Mouse (Mus musculus) testis, adult 2 months (tissue): ENCODE measurements around the gene Polr3h. TPM values are rescaled to one million over a fixed set of nuclear protein-coding genes. Genes with fewer than 3 reads are reported as not detected.

ENCODE experiments used
- H3K27ac ChIP-seq: fragments of 200-500 bp; 2 replicates; pipeline ENCODE4 v1.5.1; 2012; ENCODE audit warnings: low read depth, low read length; ENCODE audit not compliant: control insufficient read depth, insufficient read depth
- H3K27me3 ChIP-seq: fragments of 200-500 bp; 2 replicates; pipeline ENCODE4 v1.6.1; 2012; ENCODE audit warnings: mild to moderate bottlenecking, low read length, moderate library complexity; ENCODE audit not compliant: control insufficient read depth, insufficient read depth
- H3K36me3 ChIP-seq: fragments of 200-500 bp; 2 replicates; pipeline ENCODE4 v1.6.1; 2012; ENCODE audit warnings: mild to moderate bottlenecking, low read length; ENCODE audit not compliant: control insufficient read depth, insufficient read depth
- H3K4me1 ChIP-seq: fragments of 200-500 bp; 2 replicates; pipeline ENCODE4 v1.6.1; 2012; ENCODE audit warnings: low read length; ENCODE audit not compliant: control insufficient read depth, insufficient read depth
- H3K4me3 ChIP-seq: fragments of 200-500 bp; 2 replicates; pipeline ENCODE4 v1.5.1; 2012; ENCODE audit warnings: low read depth, mild to moderate bottlenecking, low read length, moderate library complexity, mixed read lengths; ENCODE audit not compliant: control insufficient read depth
- CTCF ChIP-seq: fragments of 200-500 bp; IDR thresholded peaks from 2 replicates; pipeline ENCODE4 v1.5.1; 2012; ENCODE audit warnings: low read depth, mild to moderate bottlenecking, inconsistent platforms, low read length, moderate library complexity; ENCODE audit not compliant: control insufficient read depth, insufficient read depth, insufficient replicate concordance
- POLR2A ChIP-seq: fragments of 200-500 bp; IDR thresholded peaks from 2 replicates; pipeline ENCODE4 v1.6.1; 2012; ENCODE audit warnings: low read depth, mild to moderate bottlenecking, inconsistent platforms, low read length, moderate library complexity; ENCODE audit not compliant: control insufficient read depth
- polyA plus RNA-seq: library from polyadenylated mRNA; depleted of rRNA; stranded (reverse); fragments of >200 nt; gene quantifications from 2 replicates; pipeline ENCODE4 v1.2.3, GENCODE M21; 2012

Polr3h gene
- polyA plus RNA-seq, 1 experiment, result 12.9 TPM

GRCm38 (mm10) chr15:81856938-81857723 lies 68.9 kb downstream of the Polr3h start:
- H3K4me3 ChIP-seq, result peak overlapping the region; percentile 93
- H3K4me1 ChIP-seq, result peaks cover 29% of the 10 kb centered on the region
- TF ChIP-seq POLR2A, result no peak
- TF ChIP-seq CTCF, result no peak
- H3K27ac ChIP-seq, result peak overlapping the region; percentile 92
- H3K36me3 ChIP-seq, result no peaks in the 10 kb centered on the region
- no peaks in the 10 kb centered on the region for H3K27me3 ChIP-seq

- H3K27ac ChIP-seq, result peak overlapping the region; percentile 56
- TF ChIP-seq POLR2A (0 out of 2 replicates have a peak, but pooled peaks have one; percentile 27), CTCF (no peak)
- peaks cover 29% of the 10 kb centered on the region for H3K4me1 ChIP-seq
- H3K4me3 ChIP-seq, result peak overlapping the region; percentile 93
- H3K36me3 ChIP-seq, result no peaks in the 10 kb centered on the region
- no peaks in the 10 kb centered on the region for H3K27me3 ChIP-seq
These were observed 69.8 kb downstream of the Polr3h start for GRCm38 (mm10) chr15:81856030-81856790.

GRCm38 (mm10) chr15:81853081-81853480 lies 73.0 kb downstream of the Polr3h start:
- TF ChIP-seq POLR2A, result no peak
- no peak for TF ChIP-seq CTCF
- Histone ChIP-seq H3K27me3 (no peaks in the 10 kb centered on the region), H3K4me1 (peaks cover 16% of the 10 kb centered on the region), H3K27ac (no peak overlapping the region), H3K4me3 (no peak overlapping the region), H3K36me3 (peaks cover 7% of the 10 kb centered on the region)

GRCm38 (mm10) chr15:81852411-81853000 lies 73.5 kb downstream of the Polr3h start:
- Histone ChIP-seq H3K4me1 (peaks cover 16% of the 10 kb centered on the region), H3K36me3 (peaks cover 7% of the 10 kb centered on the region), H3K27me3 (no peaks in the 10 kb centered on the region), H3K4me3 (no peak overlapping the region), H3K27ac (no peak overlapping the region)
- TF ChIP-seq POLR2A (no peak), CTCF (no peak)

- Histone ChIP-seq H3K27me3 (no peaks in the 10 kb centered on the region), H3K4me3 (no peak overlapping the region), H3K27ac (no peak overlapping the region), H3K36me3 (peaks cover 7% of the 10 kb centered on the region), H3K4me1 (peaks cover 9% of the 10 kb centered on the region)
- TF ChIP-seq CTCF, result no peak
- TF ChIP-seq POLR2A, result no peak
These were observed 74.7 kb downstream of the Polr3h start for GRCm38 (mm10) chr15:81851375-81851774.

GRCm38 (mm10) chr15:81850718-81851117 lies 75.3 kb downstream of the Polr3h start:
- TF ChIP-seq POLR2A (no peak), CTCF (no peak)
- peaks cover 2% of the 10 kb centered on the region; the same call in 1 of the 2 replicates for H3K4me1 ChIP-seq
- H3K27ac ChIP-seq, result no peak overlapping the region
- H3K4me3 ChIP-seq, result no peak overlapping the region
- H3K36me3 ChIP-seq, result peaks cover 7% of the 10 kb centered on the region
- H3K27me3 ChIP-seq, result no peaks in the 10 kb centered on the region

- no peak overlapping the region for H3K4me3 ChIP-seq
- TF ChIP-seq CTCF, result no peak
- no peak for TF ChIP-seq POLR2A
- no peaks in the 10 kb centered on the region for H3K4me1 ChIP-seq
- no peaks in the 10 kb centered on the region for H3K27me3 ChIP-seq
- H3K36me3 ChIP-seq, result peaks cover 7% of the 10 kb centered on the region
- H3K27ac ChIP-seq, result no peak overlapping the region
These were observed 76.9 kb downstream of the Polr3h start for GRCm38 (mm10) chr15:81849104-81849503.
